In the genomic region with DNA sequence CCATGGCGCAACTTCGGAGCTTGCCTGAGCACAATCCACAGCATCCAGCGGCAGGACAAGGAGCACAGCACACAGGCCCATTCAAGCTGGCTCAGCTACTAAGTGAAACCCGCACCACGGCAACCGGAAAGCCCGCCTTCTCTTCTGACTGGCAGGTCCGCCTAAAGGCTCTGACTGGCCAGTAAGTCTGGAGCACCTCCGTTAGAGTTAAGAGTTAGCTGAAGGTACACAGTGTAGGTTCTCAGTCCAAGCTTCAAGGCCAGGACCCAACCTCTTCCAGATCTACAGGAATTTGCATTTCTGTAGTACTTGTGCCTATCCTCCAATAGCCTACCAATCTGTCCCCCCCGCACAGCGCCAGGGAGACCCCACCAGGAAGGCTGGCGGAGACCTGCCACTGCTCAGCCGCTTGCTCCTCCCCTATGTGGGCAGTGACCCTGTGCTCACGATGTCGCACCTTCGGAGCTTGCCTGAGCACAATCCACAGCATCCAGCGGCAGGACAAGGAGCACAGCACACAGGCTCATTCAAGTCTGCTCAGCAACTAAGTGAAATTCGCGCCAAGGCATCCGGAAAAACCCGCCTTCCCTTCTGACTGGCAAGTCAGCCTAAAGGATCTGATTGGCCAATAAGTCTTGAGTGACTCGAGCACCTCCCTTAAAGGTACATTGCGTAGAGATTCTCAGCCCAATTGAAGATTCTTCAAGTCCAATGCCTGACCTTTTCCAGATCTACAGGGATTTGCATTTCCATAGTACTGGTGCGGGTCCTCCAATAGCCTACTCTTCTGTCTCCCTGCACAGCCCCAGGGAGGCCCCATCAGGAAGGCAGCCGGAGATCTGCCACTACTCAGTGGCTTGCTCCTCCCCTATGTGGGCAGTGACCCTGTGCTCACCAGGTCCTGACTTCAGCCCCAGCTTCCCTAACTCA, we compare ENCODE assay signal across 8 mouse cellular contexts. TPM values are rescaled to one million over a fixed set of nuclear protein-coding genes. Genes with fewer than 3 reads are reported as not detected.
DNase-seq lines count a peak whose midpoint lies in the region; ATAC-seq lines count a peak whose summit lies in the region.
"Not testable (repeated sequence)": the region's sequence is repeated elsewhere in the genome, so short reads cannot be mapped to it uniquely, and the experiment has no call there.

Gene A630089N07Rik, minus strand, starts transcription at position 562 of the 930 bp plus-strand sequence.

- peak within 1 kb of the TSS; percentile 78 for H3K4me3 ChIP-seq in heart, embryonic 10.5 days
- peak within 1 kb of the TSS; percentile 63 for H3K4me3 ChIP-seq in kidney, embryonic 15.5 days (replicated peaks)

- peak; percentile 100 for ATAC-seq in erythroblast, adult 5-6 weeks (replicated peaks; ENCODE audit: low FRiP score, poor library complexity, severe bottlenecking)
- peak; percentile 99 for ATAC-seq in kidney, embryonic 15.5 days (replicated peaks; ENCODE audit: low FRiP score)
- ATAC-seq in monocyte, adult 5-6 weeks (replicated peaks; ENCODE audit: insufficient number of reproducible peaks, low FRiP score, low TSS enrichment, poor library complexity, severe bottlenecking), result peak; percentile 99

- peak within 1 kb of the TSS; percentile 63 for H3K4me2 ChIP-seq in kidney, embryonic 15.5 days

- peak within 1 kb of the TSS; percentile 87 for H3K27ac ChIP-seq in heart, embryonic 10.5 days
- H3K27ac ChIP-seq in kidney, embryonic 15.5 days, result peak within 1 kb of the TSS; percentile 84

- not testable (repeated sequence) for H3K4me1 ChIP-seq in heart, embryonic 10.5 days; kidney, embryonic 15.5 days

- H3K9me3 ChIP-seq in heart, embryonic 10.5 days; kidney, embryonic 15.5 days (replicated peaks): not testable (repeated sequence)

- peak within 1 kb of the TSS; percentile 44 for H3K9ac ChIP-seq in kidney, embryonic 15.5 days

- peak; percentile 84 to 85 for DNase-seq in B cell, adult 2 months
- DNase-seq in brain, adult 2 months (ENCODE audit: low read depth, low spot score), result peak; percentile 93
- peak; percentile 96 for DNase-seq in heart, embryonic 10.5 days (ENCODE audit: low spot score)
- DNase-seq in liver, result peak; percentile 87
- DNase-seq in spleen, postnatal 4 days (ENCODE audit: low spot score in 2 of 2), result peak; percentile 84 to 89

- WGBS in heart, embryonic 10.5 days, result under 1% methylated on average over 25 of the region's 25 CpGs
- WGBS in kidney, embryonic 15.5 days, result under 1% methylated on average over 25 of the region's 25 CpGs

- not testable (repeated sequence) for H3K27me3 ChIP-seq in heart, embryonic 10.5 days (ENCODE audit: insufficient read depth, poor library complexity, severe bottlenecking); kidney, embryonic 15.5 days

- H3K36me3 ChIP-seq in heart, embryonic 10.5 days, result not testable (repeated sequence)
- H3K36me3 ChIP-seq in kidney, embryonic 15.5 days, result peaks cover 12% of the 10 kb centered on the region; the same call in 1 of the 2 replicates

RNA-seq across cellular contexts. Expression of gene A630089N07Rik, which starts in this region (rescaled TPM):
- 13.1 and 16.7 TPM in 2 replicates for total RNA-seq in erythroblast, adult 5-6 weeks (2015; ENCODE audit: low replicate concordance)
- 17.0 and 19.0 TPM in 2 replicates for total RNA-seq in erythroblast, adult 5-6 weeks (2017; ENCODE audit: low replicate concordance)
- polyA plus RNA-seq in heart, embryonic 10.5 days (2016; fragmentation: Nextera tagmentation; extraction: Ambion mirVana), result 20.2 and 25.5 TPM in 2 replicates
- 27.0 and 27.7 TPM in 2 replicates for polyA plus RNA-seq in kidney, embryonic 15.5 days (2015; fragmentation: Nextera tagmentation; extraction: Ambion mirVana)
- 2.8 to 17.5 TPM (median 3.6 TPM) in 3 replicates for total RNA-seq in monocyte, adult 5-6 weeks (2017)

Comparison
In these comparisons a context has a peak if more than half of its experiments do, and no peak if none do; other contexts are left out.
1. Peak in every context shown above with its lines: DNase-seq, ATAC-seq, H3K4me3 ChIP-seq and H3K27ac ChIP-seq.